In genomic region chr5:140565856-140566255, GRCm38 (mm10) we compare ENCODE assay signal across 8 mouse cellular contexts. TPM values are rescaled to one million over a fixed set of nuclear protein-coding genes. Genes with fewer than 3 reads are reported as not detected.
DNase-seq lines count a peak whose midpoint lies in the region; ATAC-seq and TF ChIP-seq lines count a peak whose summit lies in the region.

No protein-coding gene starts in this region.

- WGBS in kidney, embryonic 16.5 days: 61% methylated on average over 6 of the region's 6 CpGs
- WGBS in liver, postnatal 0 days (ENCODE audit: insufficient replicate concordance): 62% methylated on average over 6 of the region's 6 CpGs
- 64% methylated on average over 6 of the region's 6 CpGs for WGBS in olfactory bulb, adult 2 months

- no peaks in the 10 kb centered on the region for H3K4me1 ChIP-seq in bone marrow macrophage, adult 2 months (ENCODE audit: control insufficient read depth, insufficient read depth, low read length)
- peaks cover 28% of the 10 kb centered on the region for H3K4me1 ChIP-seq in kidney, embryonic 16.5 days (ENCODE audit: insufficient read depth, low read length)
- peaks cover 13% of the 10 kb centered on the region; the same call in 1 of the 2 replicates for H3K4me1 ChIP-seq in liver, postnatal 0 days (ENCODE audit: insufficient read depth)
- peaks cover 24% of the 10 kb centered on the region for H3K4me1 ChIP-seq in olfactory bulb, adult 2 months (ENCODE audit: control insufficient read depth, insufficient read depth, low read length)

- H3K36me3 ChIP-seq in kidney, embryonic 16.5 days (ENCODE audit: insufficient read depth, low read length): no peaks in the 10 kb centered on the region
- H3K36me3 ChIP-seq in liver, postnatal 0 days (replicated peaks; ENCODE audit: insufficient read depth, low read length): no peaks in the 10 kb centered on the region

- no peak overlapping the region for H3K27ac ChIP-seq in bone marrow macrophage, adult 2 months (ENCODE audit: insufficient read depth, low read depth, low read length)
- H3K27ac ChIP-seq in kidney, embryonic 16.5 days (ENCODE audit: low read length): peak overlapping the region; percentile 68; the same call in 1 of the 2 replicates
- H3K27ac ChIP-seq in liver, postnatal 0 days (ENCODE audit: low read depth): no peak overlapping the region
- no peak overlapping the region for H3K27ac ChIP-seq in olfactory bulb, adult 2 months (ENCODE audit: insufficient read depth, low read depth, low read length)

- TF ChIP-seq EP300 in liver, postnatal 0 days (IDR thresholded peaks at IDR 0.05; ENCODE audit: low read depth): no peak

- no peaks in the 10 kb centered on the region for H3K9me3 ChIP-seq in kidney, embryonic 16.5 days (ENCODE audit: low read length)
- H3K9me3 ChIP-seq in liver, postnatal 0 days (ENCODE audit: low read length): no peaks in the 10 kb centered on the region

- ATAC-seq in granulocyte monocyte progenitor cell, adult 5-6 weeks (replicated peaks; ENCODE audit: poor library complexity, severe bottlenecking): peak; percentile 47
- peak; percentile 25 for ATAC-seq in kidney, embryonic 16.5 days (ENCODE audit: low FRiP score, low TSS enrichment)
- ATAC-seq in liver, postnatal 0 days: no peak

- no peaks in the 10 kb centered on the region for H3K27me3 ChIP-seq in kidney, embryonic 16.5 days (ENCODE audit: insufficient read depth, low read length)
- no peaks in the 10 kb centered on the region for H3K27me3 ChIP-seq in liver, postnatal 0 days (ENCODE audit: insufficient read depth, low read length)

- H3K4me3 ChIP-seq in bone marrow macrophage, adult 2 months (ENCODE audit: insufficient read depth, low read length): no peak overlapping the region
- H3K4me3 ChIP-seq in kidney, embryonic 16.5 days (ENCODE audit: low read length): no peak overlapping the region
- H3K4me3 ChIP-seq in liver, postnatal 0 days (ENCODE audit: low read depth, low read length): no peak overlapping the region
- H3K4me3 ChIP-seq in olfactory bulb, adult 2 months (ENCODE audit: insufficient read depth, low read depth, low read length): no peak overlapping the region

- no peak overlapping the region for H3K9ac ChIP-seq in kidney, embryonic 16.5 days (replicated peaks; ENCODE audit: low read length)
- no peak overlapping the region for H3K9ac ChIP-seq in liver, postnatal 0 days (replicated peaks)

- peak; percentile 59 for DNase-seq in layer of hippocampus, adult 11-12 months (ENCODE audit: low spot score)
- DNase-seq in layer of hippocampus, adult 9-10 months (ENCODE audit: low spot score): no peak
- DNase-seq in liver, postnatal 0 days: peak; percentile 61
- DNase-seq in thymus, postnatal 36 days: peak; percentile 65 to 72

- TF ChIP-seq CTCF in bone marrow macrophage, adult 2 months (IDR thresholded peaks at IDR 0.05; ENCODE audit: low read depth, low read length): peak; percentile 8; the same call in 1 of the 2 replicates
- peak; percentile 68 for TF ChIP-seq CTCF in liver, postnatal 0 days (IDR thresholded peaks at IDR 0.05; ENCODE audit: low read depth)
- TF ChIP-seq CTCF in olfactory bulb, adult 2 months (IDR thresholded peaks at IDR 0.05; ENCODE audit: insufficient read depth, low read depth, low read length): peak; percentile 46; the same call in 1 of the 2 replicates

- no peak for TF ChIP-seq POLR2A in bone marrow macrophage, adult 2 months (IDR thresholded peaks at IDR 0.05; ENCODE audit: borderline replicate concordance, low read depth, low read length)
- TF ChIP-seq POLR2A in olfactory bulb, adult 2 months (IDR thresholded peaks at IDR 0.05; ENCODE audit: insufficient read depth, low read depth, low read length): no peak

- H3K4me2 ChIP-seq in kidney, embryonic 16.5 days (replicated peaks; ENCODE audit: low read depth, low read length): no peak overlapping the region
- no peak overlapping the region for H3K4me2 ChIP-seq in liver, postnatal 0 days (ENCODE audit: low read depth, low read length)

RNA-seq across cellular contexts. Expression of gene Grifin, which starts 1.0 kb away (rescaled TPM):
- polyA plus RNA-seq in bone marrow macrophage, adult 2 months (2012; ENCODE audit: insufficient read depth, insufficient read length, missing spikeins): not detected in 2 replicates
- not detected in 2 replicates for total RNA-seq in granulocyte monocyte progenitor cell, adult 5-6 weeks (2014; fragmentation: Nextera tagmentation)
- total RNA-seq in granulocyte monocyte progenitor cell, adult 5-6 weeks (2017): not detected in 2 replicates
- polyA plus RNA-seq in kidney, embryonic 16.5 days (2015; fragmentation: Nextera tagmentation; extraction: Ambion mirVana): 0.27 TPM in 1 of 2 replicates, not detected in the other
- not detected in 2 replicates for polyA plus RNA-seq in liver, postnatal 0 days (2015; fragmentation: Nextera tagmentation; extraction: Ambion mirVana)
- not detected in 2 replicates for polyA plus RNA-seq in olfactory bulb, adult 2 months (2012; ENCODE audit: insufficient read depth, insufficient read length, low replicate concordance, missing spikeins)

RNA-seq across cellular contexts. Expression of gene Lfng, which starts 41.3 kb away (rescaled TPM):
- 60.6 and 75.4 TPM in 2 replicates for polyA plus RNA-seq in bone marrow macrophage, adult 2 months (2012; ENCODE audit: insufficient read depth, insufficient read length, missing spikeins)
- 8.2 and 9.9 TPM in 2 replicates for total RNA-seq in granulocyte monocyte progenitor cell, adult 5-6 weeks (2014; fragmentation: Nextera tagmentation)
- 1.9 and 14.6 TPM in 2 replicates for total RNA-seq in granulocyte monocyte progenitor cell, adult 5-6 weeks (2017)
- polyA plus RNA-seq in kidney, embryonic 16.5 days (2015; fragmentation: Nextera tagmentation; extraction: Ambion mirVana): 36.3 and 38.9 TPM in 2 replicates
- 5.0 and 5.9 TPM in 2 replicates for polyA plus RNA-seq in liver, postnatal 0 days (2015; fragmentation: Nextera tagmentation; extraction: Ambion mirVana)
- polyA plus RNA-seq in olfactory bulb, adult 2 months (2012; ENCODE audit: insufficient read depth, insufficient read length, low replicate concordance, missing spikeins): not detected in 2 replicates

Comparison
In these comparisons a context has a peak if more than half of its experiments do, and no peak if none do; other contexts are left out.
1. CTCF ChIP-seq: peak in every context shown above with its lines; median percentile 68 in liver, postnatal 0 days; 46 in olfactory bulb, adult 2 months; 8 in bone marrow macrophage, adult 2 months.